Mouse (Mus musculus) midbrain, embryonic 10.5 days (tissue): ENCODE measurements around the gene Ube4b. TPM values are rescaled to one million over a fixed set of nuclear protein-coding genes. Genes with fewer than 3 reads are reported as not detected.

Experiments
- polyA plus RNA-seq: library from polyadenylated mRNA; unstranded; fragments of >200 nt; fragmentation: Nextera tagmentation; extraction: Ambion mirVana; gene quantifications from 2 replicates; pipeline ENCODE4 v1.2.1, GENCODE M21; 2016

The Ube4b gene
- polyA plus RNA-seq, 1 experiment from 2014 or later = 56.2 TPM

Other genes starting within 250 kb of the Ube4b start
- gene Kif1b, start 119.1 kb downstream of the Ube4b start, polyA plus RNA-seq = 63.4 and 82.4 TPM in 2 replicates
- gene Rbp7, start 28.2 kb upstream of the Ube4b start, polyA plus RNA-seq = not detected in 2 replicates
- gene Tmem274, start 50.6 kb upstream of the Ube4b start, polyA plus RNA-seq = 0.41 and 0.55 TPM in 2 replicates
- gene Nmnat1, start 58.5 kb upstream of the Ube4b start, polyA plus RNA-seq = 16.2 and 18.8 TPM in 2 replicates
- 48.5 and 48.9 TPM in 2 replicates for gene Lzic, start 58.5 kb upstream of the Ube4b start, polyA plus RNA-seq
- gene Ctnnbip1, start 91.5 kb upstream of the Ube4b start, polyA plus RNA-seq = 54.8 and 56.6 TPM in 2 replicates
- 17.5 and 29.8 TPM in 2 replicates for gene Clstn1, start 159.7 kb upstream of the Ube4b start, polyA plus RNA-seq